Mouse (Mus musculus) fat pad, adult 2 months (tissue): ENCODE results near the gene Ciz1.

ENCODE experiments used
- DNase-seq: peaks from one replicate; pipeline ENCODE4 v3.0.0-alpha.2; 2011; ENCODE audit warnings: low read depth, low spot score; ENCODE audit errors: extremely low read depth

Gene Ciz1

GRCm38 (mm10) chr2:32319586-32320580 is 32.2 kb upstream of the Ciz1 start:
- DNase-seq, result no peak

- no peak for DNase-seq
These were observed 31.4 kb upstream of the Ciz1 start for GRCm38 (mm10) chr2:32320721-32321120.

- DNase-seq, result no peak
These were observed 30.4 kb upstream of the Ciz1 start for GRCm38 (mm10) chr2:32321591-32322298.

GRCm38 (mm10) chr2:32322754-32323741 is 29.1 kb upstream of the Ciz1 start:
- no peak for DNase-seq

GRCm38 (mm10) chr2:32324322-32324721 is 27.8 kb upstream of the Ciz1 start:
- no peak for DNase-seq

- no peak for DNase-seq
These were observed 26.8 kb upstream of the Ciz1 start for GRCm38 (mm10) chr2:32325342-32325741.

- no peak for DNase-seq
These were observed 24.9 kb upstream of the Ciz1 start for GRCm38 (mm10) chr2:32327200-32327599.

GRCm38 (mm10) chr2:32328911-32329460 is 23.1 kb upstream of the Ciz1 start:
- no peak for DNase-seq

- DNase-seq, result no peak
These were observed 22.6 kb upstream of the Ciz1 start for GRCm38 (mm10) chr2:32329531-32329930.

- no peak for DNase-seq
These were observed 20.0 kb upstream of the Ciz1 start for GRCm38 (mm10) chr2:32332159-32332558.

- no peak for DNase-seq
These were observed 16.2 kb upstream of the Ciz1 start for GRCm38 (mm10) chr2:32335888-32336287.

GRCm38 (mm10) chr2:32339912-32340642 is 12.1 kb upstream of the Ciz1 start:
- DNase-seq, result no peak

GRCm38 (mm10) chr2:32340836-32341633 is 11.1 kb upstream of the Ciz1 start:
- DNase-seq, result no peak

- no peak for DNase-seq
These were observed 10.5 kb upstream of the Ciz1 start for GRCm38 (mm10) chr2:32341634-32341939.

GRCm38 (mm10) chr2:32342039-32342438 is 10.1 kb upstream of the Ciz1 start:
- DNase-seq, result no peak

GRCm38 (mm10) chr2:32342539-32343350 is 9.4 kb upstream of the Ciz1 start:
- DNase-seq, result no peak

- DNase-seq, result no peak
These were observed 8.8 kb upstream of the Ciz1 start for GRCm38 (mm10) chr2:32343351-32343671.

GRCm38 (mm10) chr2:32344056-32344455 is 8.1 kb upstream of the Ciz1 start:
- no peak for DNase-seq
